Mouse (Mus musculus) cerebellum, adult (tissue): Measurements from ENCODE around the gene Prpf19.

Experiments used
- ATAC-seq: cut with Nextera tagmentation; 2 replicates; pipeline ENCODE4 v1.9.2; 2017; ENCODE audit warnings: mild to moderate bottlenecking, moderate library complexity, mixed read lengths; ENCODE audit not compliant: insufficient number of reproducible peaks, low FRiP score, low TSS enrichment

The Prpf19 gene

GRCm38 (mm10) chr19:10895016-10895528 lies at the start of gene Prpf19:
TSS of gene Prpf19 (plus strand) at chr19:10895231.
- ATAC-seq: peak; percentile 94

GRCm38 (mm10) chr19:10845454-10845853 lies 49.6 kb upstream of the Prpf19 start:
- no peak for ATAC-seq

GRCm38 (mm10) chr19:10846150-10846549 lies 48.9 kb upstream of the Prpf19 start:
- ATAC-seq: no peak

GRCm38 (mm10) chr19:10847311-10848087 lies 47.5 kb upstream of the Prpf19 start:
- ATAC-seq: no peak

GRCm38 (mm10) chr19:10855422-10855821 lies 39.6 kb upstream of the Prpf19 start:
- no peak for ATAC-seq

DNA sequence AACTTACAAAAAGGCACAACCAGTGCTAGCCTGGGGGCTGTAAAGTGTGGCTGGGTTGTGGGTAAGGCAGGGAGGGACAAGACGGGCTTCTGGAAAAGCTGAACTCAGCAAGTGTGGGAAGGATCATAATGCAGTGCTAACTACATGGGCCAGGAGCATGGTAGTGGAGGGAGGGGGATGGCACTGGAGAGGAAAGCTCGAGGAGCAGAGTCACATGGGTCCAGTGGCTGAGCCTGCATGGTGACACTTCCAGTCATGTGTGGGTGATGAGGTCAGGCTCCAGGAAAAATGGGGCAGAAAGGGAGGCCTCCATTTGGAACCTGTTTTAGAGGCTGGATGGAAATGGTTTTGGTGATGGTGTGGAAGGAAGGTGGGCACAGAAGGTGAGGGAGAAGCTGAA lies 38.5 kb upstream of the Prpf19 start:
- ATAC-seq: no peak

DNA sequence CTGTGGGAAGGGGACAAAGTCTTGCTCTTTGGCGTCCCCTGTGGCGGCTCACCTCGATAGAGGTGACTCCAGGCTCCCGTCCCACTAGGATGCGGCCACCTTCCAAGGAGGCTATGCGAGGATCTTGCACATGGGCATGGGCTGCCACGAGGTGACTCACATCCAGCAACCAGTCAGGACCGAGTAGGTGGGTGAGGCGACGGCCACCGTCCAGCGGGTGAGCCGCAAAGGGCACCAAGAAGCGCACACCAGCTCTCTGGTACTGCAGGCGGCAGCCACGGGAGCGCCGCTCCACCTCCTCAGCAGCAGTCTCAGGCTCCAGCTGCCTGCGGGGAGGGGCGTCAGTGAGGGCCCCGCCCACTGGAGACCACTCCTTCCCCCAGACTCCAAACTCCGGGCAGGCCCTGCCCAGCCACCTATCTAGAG lies 34.9 kb upstream of the Prpf19 start:
- ATAC-seq: no peak; the same call in 1 of the 2 replicates

DNA sequence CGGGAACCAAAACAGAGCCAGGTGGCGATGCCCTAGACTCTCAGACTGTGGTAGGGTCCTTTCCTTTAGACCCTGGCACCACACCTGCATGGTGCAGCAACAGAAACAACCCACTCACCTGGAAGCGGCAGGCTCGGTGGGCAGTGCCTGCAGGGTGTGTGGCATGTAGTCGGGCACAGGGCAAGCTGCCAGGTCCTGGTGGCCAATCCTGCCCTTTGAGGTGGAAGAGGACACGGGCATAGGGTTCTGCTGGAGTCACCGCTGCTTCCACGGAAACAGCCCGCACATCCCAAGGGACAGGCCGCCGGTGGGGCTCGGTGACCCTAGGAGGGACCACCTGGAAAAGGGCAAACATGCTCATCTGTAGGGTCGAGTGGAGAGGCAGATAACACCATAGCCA lies 28.7 kb upstream of the Prpf19 start:
- no peak for ATAC-seq

GRCm38 (mm10) chr19:10867946-10868622 lies 26.9 kb upstream of the Prpf19 start:
- no peak for ATAC-seq

- peak; percentile 4; the same call in 1 of the 2 replicates for ATAC-seq
Measured at GRCm38 (mm10) chr19:10868623-10869141, 26.3 kb upstream of the Prpf19 start.

GRCm38 (mm10) chr19:10869241-10869885 lies 25.7 kb upstream of the Prpf19 start:
- peak; percentile 77 for ATAC-seq

- ATAC-seq: no peak
Measured at GRCm38 (mm10) chr19:10869886-10870527, 25.0 kb upstream of the Prpf19 start, which contains the start of gene Tmem132a. TSS of gene Tmem132a (minus strand) at chr19:10869940.

- no peak for ATAC-seq
Measured at GRCm38 (mm10) chr19:10870676-10871075, 24.4 kb upstream of the Prpf19 start.

- no peak for ATAC-seq
Measured at GRCm38 (mm10) chr19:10871328-10871961, 23.6 kb upstream of the Prpf19 start.

GRCm38 (mm10) chr19:10878201-10878837 lies 16.7 kb upstream of the Prpf19 start:
- peak; percentile 55 for ATAC-seq

- ATAC-seq: peak; percentile 17; the same call in 1 of the 2 replicates
Measured at GRCm38 (mm10) chr19:10880085-10880974, 14.7 kb upstream of the Prpf19 start.

- ATAC-seq: peak; percentile 21
Measured at GRCm38 (mm10) chr19:10880975-10881425, 14.0 kb upstream of the Prpf19 start.
